In genomic region chr9:86791927-86792326, GRCm38 (mm10) we compare ENCODE assay signal across 27 mouse cellular contexts. TPM values are rescaled to one million over a fixed set of nuclear protein-coding genes. Genes with fewer than 3 reads are reported as not detected.
DNase-seq lines count a peak whose midpoint lies in the region; ATAC-seq lines count a peak whose summit lies in the region.
"Had no signal": no experiment of that assay in that cellular context is flagged by ENCODE, and none has a peak within 500 bp of the region (broad histone marks: within the 10 kb centered on the region; RNA-seq: fewer than 3 reads in every experiment).

No protein-coding gene starts in this region.

- 63% methylated on average over 7 of the region's 7 CpGs for WGBS in intestine, embryonic 16.5 days

- H3K4me2 ChIP-seq in intestine, embryonic 16.5 days (ENCODE audit: low read depth, low read length): no peak overlapping the region
- H3K4me2 ChIP-seq: embryonic facial prominence, embryonic 12.5 days; embryonic facial prominence, embryonic 15.5 days; heart, embryonic 12.5 days; heart, embryonic 15.5 days; hindbrain, embryonic 12.5 days; hindbrain, embryonic 15.5 days had no signal

- intact Hi-C loops in heart, postnatal 36 days (cut with DNase I): no loop called here

- peak; percentile 55 for DNase-seq in heart, adult 11 months
- no peak for DNase-seq in heart, postnatal 36 days
- peak; percentile 16 for DNase-seq in R1 (ENCODE audit: low read depth, low spot score)
- DNase-seq in thymus, postnatal 25 days: no peak
- no peak for DNase-seq in lung, postnatal 10 days
- DNase-seq: adrenal gland, adult 2 months; adrenal gland, postnatal 14 days; cerebellum, adult 11 months; cerebellum, adult 2 months; cerebellum, adult 9-11 months; cerebellum, postnatal 25 days; forebrain, postnatal 0 days; gastrocnemius, adult 2 months; gastrocnemius, postnatal 14 days; heart, adult 18-20 months; heart, postnatal 10 days; heart, postnatal 4 days had no signal

- H3K9me3 ChIP-seq in intestine, embryonic 16.5 days (ENCODE audit: control insufficient read depth, low read length): no peaks in the 10 kb centered on the region
- H3K9me3 ChIP-seq: embryonic facial prominence, embryonic 12.5 days; embryonic facial prominence, embryonic 15.5 days; heart, embryonic 12.5 days; heart, embryonic 15.5 days; hindbrain, embryonic 12.5 days; hindbrain, embryonic 15.5 days had no signal

- no peak overlapping the region for H3K4me3 ChIP-seq in intestine, embryonic 16.5 days (ENCODE audit: low read length)
- H3K4me3 ChIP-seq: embryonic facial prominence, embryonic 12.5 days; embryonic facial prominence, embryonic 15.5 days; gastrocnemius, adult 2 months; heart, embryonic 12.5 days; heart, embryonic 15.5 days; hindbrain, embryonic 12.5 days; hindbrain, embryonic 15.5 days had no signal

- H3K27me3 ChIP-seq in intestine, embryonic 16.5 days (replicated peaks; ENCODE audit: control insufficient read depth, insufficient read depth, low read length): no peaks in the 10 kb centered on the region
- H3K27me3 ChIP-seq: heart, embryonic 12.5 days; heart, embryonic 15.5 days; hindbrain, embryonic 12.5 days; hindbrain, embryonic 15.5 days had no signal

- no peak overlapping the region for H3K9ac ChIP-seq in intestine, embryonic 16.5 days (ENCODE audit: low read depth, low read length)
- H3K9ac ChIP-seq: embryonic facial prominence, embryonic 12.5 days; embryonic facial prominence, embryonic 15.5 days; forebrain, postnatal 0 days; heart, embryonic 12.5 days; heart, embryonic 15.5 days; hindbrain, embryonic 12.5 days; hindbrain, embryonic 15.5 days had no signal

- peak overlapping the region; percentile 5; the same call in 1 of the 2 replicates for H3K27ac ChIP-seq in intestine, embryonic 16.5 days (ENCODE audit: low read length)
- H3K27ac ChIP-seq: embryonic facial prominence, embryonic 12.5 days; embryonic facial prominence, embryonic 15.5 days; gastrocnemius, adult 2 months; heart, embryonic 15.5 days; hindbrain, embryonic 12.5 days; hindbrain, embryonic 15.5 days had no signal

- ATAC-seq in intestine, embryonic 16.5 days: peak; percentile 90
- ATAC-seq: forebrain, embryonic 14.5 days; forebrain, postnatal 0 days had no signal

- H3K4me1 ChIP-seq in intestine, embryonic 16.5 days (ENCODE audit: control insufficient read depth, insufficient read depth, low read length): no peaks in the 10 kb centered on the region
- H3K4me1 ChIP-seq: heart, embryonic 12.5 days; heart, embryonic 15.5 days; hindbrain, embryonic 12.5 days; hindbrain, embryonic 15.5 days had no signal

- H3K36me3 ChIP-seq in intestine, embryonic 16.5 days (ENCODE audit: control insufficient read depth, insufficient read depth, low read length): no peaks in the 10 kb centered on the region
- H3K36me3 ChIP-seq: embryonic facial prominence, embryonic 12.5 days; embryonic facial prominence, embryonic 15.5 days had no signal

RNA-seq across cellular contexts. Expression of gene Prss35, which starts 48.5 kb away (rescaled TPM):
- under 1 TPM; 0.27 to 0.42 TPM for total RNA-seq in heart, postnatal 36 days (2021)
- 15.2 and 16.0 TPM in 2 replicates for polyA plus RNA-seq in intestine, embryonic 16.5 days (2015; fragmentation: Nextera tagmentation; extraction: Ambion mirVana)
- total RNA-seq: common myeloid progenitor, adult 5-6 weeks; MEL had no signal

Comparison
In these comparisons a context has a peak if more than half of its experiments do, and no peak if none do; other contexts are left out.
1. DNase-seq: peak in heart, adult 11 months (single experiment) and R1 (single experiment); none in heart, postnatal 36 days (0 of 2), thymus, postnatal 25 days (single experiment) and lung, postnatal 10 days (single experiment).